Mouse (Mus musculus) megakaryocyte-erythroid progenitor cell, adult 5-6 weeks (primary cell): ENCODE measurements around the gene Smyd4. TPM values are rescaled to one million over a fixed set of nuclear protein-coding genes. Genes with fewer than 3 reads are reported as not detected.

Experiments
- ATAC-seq: replicated peaks from 2 replicates; pipeline ENCODE4 v1.8.0; 2016; ENCODE audit warnings: mild to moderate bottlenecking, inconsistent platforms; ENCODE audit not compliant: severe bottlenecking, poor library complexity, low FRiP score, low TSS enrichment
- total RNA-seq, 2 experiments: library from RNA; stranded (forward) in 1 of 2; stranded (reverse) in 1 of 2; fragments of 200-1000, 215-1000 nt in 1 of 2; fragments of >200 nt in 1 of 2; fragmentation: Nextera tagmentation in 1 of 2; gene quantifications; 2 replicates each; pipeline ENCODE4 v1.2.3; 2014 to 2017

Gene Smyd4
- total RNA-seq, 2 experiments from 2014 or later: 9.2 to 12.1 TPM

DNA sequence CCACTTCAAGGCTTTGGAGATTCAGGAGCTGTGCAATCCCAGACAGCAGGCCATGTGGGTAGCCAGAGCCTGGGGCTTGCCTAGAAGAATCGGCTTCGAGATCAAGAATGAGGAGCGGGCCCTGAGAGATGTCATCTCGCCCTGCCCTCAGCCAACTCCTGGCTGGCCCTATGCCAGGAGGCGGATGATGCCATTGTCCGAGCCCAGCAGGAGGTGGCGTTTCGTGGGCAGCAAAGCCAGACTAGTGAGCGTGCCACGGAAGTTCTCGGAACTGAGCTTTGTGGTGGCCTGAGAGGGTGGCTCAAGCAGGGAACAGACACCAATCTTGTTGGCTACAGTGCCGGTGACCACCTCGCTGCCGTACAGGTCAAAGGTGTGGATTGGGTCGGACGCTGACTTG lies 93.4 kb downstream of the Smyd4 start:
- no peak for ATAC-seq

DNA sequence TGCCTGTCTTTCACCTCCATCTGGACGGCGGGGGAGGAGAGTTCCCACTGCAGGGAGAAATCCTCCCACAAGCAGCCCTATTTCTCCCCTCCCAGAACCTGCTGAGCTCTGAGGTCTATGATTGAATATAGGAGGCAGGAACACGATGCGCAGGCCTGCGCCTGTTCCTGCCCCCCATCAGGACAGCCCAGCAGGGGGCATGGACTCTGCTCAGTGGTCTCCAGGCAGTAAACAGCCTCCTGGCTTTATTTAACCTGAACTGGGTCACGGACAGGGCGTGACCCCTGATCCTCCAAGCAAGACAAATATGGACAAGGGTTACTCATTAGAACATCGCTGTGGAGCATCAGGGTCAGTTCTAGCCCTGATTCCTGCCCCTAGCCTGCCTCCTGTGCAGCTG lies 95.5 kb downstream of the Smyd4 start:
- ATAC-seq: no peak

DNA sequence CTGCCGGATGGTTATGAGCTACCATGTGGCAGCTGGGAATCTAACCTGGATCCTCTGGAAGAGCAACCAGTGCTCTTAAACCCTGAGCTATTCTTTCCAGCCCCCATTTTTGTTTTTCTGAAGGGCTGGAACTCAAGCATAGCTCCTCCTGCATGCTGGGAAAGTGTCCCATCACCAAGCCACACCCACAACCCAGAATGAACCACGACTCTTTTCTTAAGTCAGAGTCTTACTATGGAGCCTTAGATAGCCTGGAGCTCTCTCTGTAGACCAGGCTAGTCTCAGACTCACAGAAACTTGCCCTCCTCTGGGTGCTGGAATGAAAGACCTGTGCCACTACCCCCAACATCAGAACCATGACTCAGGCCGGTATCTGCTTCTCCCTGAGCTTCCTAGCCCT lies 100.3 kb downstream of the Smyd4 start:
- no peak for ATAC-seq

DNA sequence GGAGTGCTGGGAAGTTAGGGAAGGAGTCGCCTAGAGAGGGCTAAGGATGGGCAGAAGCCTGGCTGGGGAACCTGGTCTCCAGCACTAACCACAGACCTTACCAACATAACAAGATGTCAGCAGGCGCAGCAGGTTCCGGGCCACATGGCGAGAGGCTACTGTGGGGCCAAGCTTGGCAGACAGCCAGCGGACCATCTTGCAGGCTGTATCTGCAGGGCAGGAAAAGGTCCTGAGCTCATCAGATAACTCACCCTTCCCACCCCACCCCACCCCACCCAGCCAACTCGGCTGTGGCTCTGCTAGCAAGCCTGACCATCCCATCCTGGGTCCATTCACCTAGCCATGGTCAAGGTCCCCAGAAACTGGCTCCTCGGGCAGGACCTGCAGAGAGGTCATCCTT lies 101.5 kb downstream of the Smyd4 start:
- ATAC-seq: no peak

DNA sequence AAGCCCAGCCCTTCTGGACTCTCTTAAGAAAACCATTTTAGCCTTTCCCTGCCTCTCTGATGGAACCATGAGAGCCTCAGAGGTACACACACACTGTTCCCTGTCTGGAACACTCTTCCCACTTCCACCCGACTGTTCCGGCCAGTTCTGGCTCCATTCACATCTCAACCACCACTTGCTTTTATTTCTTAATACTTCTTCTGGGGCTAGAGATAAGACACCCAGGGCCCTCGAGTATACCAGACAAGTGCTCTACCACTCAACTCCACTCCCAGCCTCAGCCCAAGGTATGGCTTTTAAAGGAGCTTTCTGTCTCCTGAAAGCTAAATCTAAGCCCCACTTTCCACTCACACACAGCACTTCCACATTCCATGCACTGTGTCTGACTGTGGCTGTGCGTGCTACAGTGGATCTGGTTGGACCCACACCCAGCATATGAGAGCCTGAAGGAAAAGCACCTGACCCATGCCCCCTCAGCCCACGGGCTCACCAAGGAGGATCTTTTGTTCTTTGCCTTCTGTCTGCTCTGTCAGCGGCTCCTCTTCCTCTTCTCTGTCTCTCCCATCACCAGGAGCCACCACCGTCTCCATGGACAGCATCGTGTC lies 102.2 kb downstream of the Smyd4 start:
- peak; percentile 60 for ATAC-seq

GRCm38 (mm10) chr11:75450936-75451335 lies 102.7 kb downstream of the Smyd4 start:
- ATAC-seq: peak; percentile 11; the same call in 1 of the 2 replicates

DNA sequence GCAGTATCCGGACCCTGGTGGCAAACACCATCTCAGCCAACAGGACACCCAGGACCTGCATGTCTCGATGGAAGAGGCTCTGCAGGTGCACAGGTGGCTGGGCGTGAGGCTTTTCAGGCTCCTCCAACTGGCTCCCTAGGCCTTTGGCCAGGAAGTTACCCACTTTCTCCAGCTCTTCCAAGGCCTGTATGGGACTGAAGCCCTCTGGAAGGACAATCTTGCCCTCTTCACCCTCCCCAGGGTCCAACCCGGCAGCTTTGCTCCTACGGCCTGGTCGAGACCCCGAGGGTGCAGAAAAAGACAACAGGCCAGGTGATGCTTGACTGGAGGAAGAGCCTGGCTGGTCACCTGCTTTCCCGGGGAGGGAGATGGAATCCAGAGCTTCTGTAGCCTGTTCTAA lies 103.8 kb downstream of the Smyd4 start:
- no peak for ATAC-seq

DNA sequence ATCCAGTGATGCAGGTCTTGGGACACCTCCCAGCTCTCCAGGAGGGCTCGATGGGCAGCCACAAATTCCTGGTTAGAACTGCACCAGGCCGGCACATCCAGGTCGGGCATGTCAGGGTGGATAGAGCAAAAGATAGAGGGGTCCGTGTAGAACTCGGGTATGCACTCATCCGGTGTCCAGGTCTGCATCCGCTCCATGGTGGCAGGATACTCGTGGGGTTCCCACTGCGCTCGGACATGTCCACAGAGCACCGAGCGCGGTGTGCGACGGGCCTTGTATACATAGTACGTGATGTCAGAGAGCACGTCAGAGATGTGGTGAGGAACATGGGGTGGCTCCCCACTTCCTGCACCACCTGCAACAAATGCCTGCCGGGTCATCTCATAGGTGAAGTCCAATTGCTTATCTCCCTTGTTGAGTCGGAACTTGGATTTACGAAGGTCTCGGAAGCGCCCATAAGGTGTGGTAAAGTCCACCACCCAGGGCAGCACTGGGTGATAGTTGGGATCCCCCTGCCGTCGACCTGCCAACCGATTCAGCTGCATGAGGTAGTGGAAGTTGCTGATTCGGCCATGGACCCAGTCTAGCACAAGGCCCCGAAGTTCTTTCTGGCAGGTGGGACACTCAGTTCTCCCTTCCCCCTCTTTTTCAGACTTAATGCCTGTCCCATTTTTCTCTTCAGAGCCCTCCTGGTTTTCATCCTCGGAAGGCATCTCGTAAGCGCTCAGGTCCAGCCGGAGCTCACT lies 104.8 kb downstream of the Smyd4 start:
- no peak for ATAC-seq

GRCm38 (mm10) chr11:75453991-75454930 lies 106.0 kb downstream of the Smyd4 start, which contains the start of gene Wdr81:
Gene Wdr81, minus strand, starts transcription at chr11:75454717.
- ATAC-seq: peak; percentile 82

Other genes starting within 250 kb of the Smyd4 start
- 0.17 TPM in 1 of 2 replicates, not detected in the other for gene Hic1, start 178.9 kb upstream of the Smyd4 start, total RNA-seq (2014; fragmentation: Nextera tagmentation)
- 0.52 TPM in 1 of 2 replicates, not detected in the other for gene Hic1, start 178.9 kb upstream of the Smyd4 start, total RNA-seq (2017)
- gene Ovca2, start 169.6 kb upstream of the Smyd4 start, total RNA-seq (2014; fragmentation: Nextera tagmentation): 18.8 and 21.3 TPM in 2 replicates
- gene Ovca2, start 169.6 kb upstream of the Smyd4 start, total RNA-seq (2017): 17.6 and 29.0 TPM in 2 replicates
- 22.3 and 25.0 TPM in 2 replicates for gene Dph1, start 157.2 kb upstream of the Smyd4 start, total RNA-seq (2014; fragmentation: Nextera tagmentation)
- gene Dph1, start 157.2 kb upstream of the Smyd4 start, total RNA-seq (2017): 13.3 and 14.2 TPM in 2 replicates
- not detected in 2 replicates for gene Rtn4rl1, start 154.7 kb upstream of the Smyd4 start, total RNA-seq (2014; fragmentation: Nextera tagmentation)
- gene Rtn4rl1, start 154.7 kb upstream of the Smyd4 start, total RNA-seq (2017): 0.80 TPM in 1 of 2 replicates, not detected in the other
- 96.8 and 101 TPM in 2 replicates for gene Rpa1, start 109 bp upstream of the Smyd4 start, total RNA-seq (2014; fragmentation: Nextera tagmentation)
- gene Rpa1, start 109 bp upstream of the Smyd4 start, total RNA-seq (2017): 168 and 179 TPM in 2 replicates
- 0.59 TPM in 1 of 2 replicates, not detected in the other for gene Serpinf1, start 74.3 kb downstream of the Smyd4 start, total RNA-seq (2014; fragmentation: Nextera tagmentation)
- gene Serpinf1, start 74.3 kb downstream of the Smyd4 start, total RNA-seq (2017): 0.47 and 6.4 TPM in 2 replicates
- 1.3 TPM in 1 of 2 replicates, not detected in the other for gene Serpinf2, start 91.2 kb downstream of the Smyd4 start, total RNA-seq (2014; fragmentation: Nextera tagmentation)
- not detected in 2 replicates for gene Serpinf2, start 91.2 kb downstream of the Smyd4 start, total RNA-seq (2017)
- gene Wdr81, start 106.3 kb downstream of the Smyd4 start, total RNA-seq (2014; fragmentation: Nextera tagmentation): 24.6 and 32.2 TPM in 2 replicates
- gene Wdr81, start 106.3 kb downstream of the Smyd4 start, total RNA-seq (2017): 7.1 and 23.4 TPM in 2 replicates
- 13.8 and 19.9 TPM in 2 replicates for gene Tlcd2, start 113.3 kb downstream of the Smyd4 start, total RNA-seq (2014; fragmentation: Nextera tagmentation)
- gene Tlcd2, start 113.3 kb downstream of the Smyd4 start, total RNA-seq (2017): 9.5 and 14.7 TPM in 2 replicates
- 160 and 198 TPM in 2 replicates for gene Prpf8, start 138.4 kb downstream of the Smyd4 start, total RNA-seq (2014; fragmentation: Nextera tagmentation)
- gene Prpf8, start 138.4 kb downstream of the Smyd4 start, total RNA-seq (2017): 118 and 144 TPM in 2 replicates
- 1.5 TPM in 1 of 2 replicates, not detected in the other for gene Rilp, start 161.7 kb downstream of the Smyd4 start, total RNA-seq (2014; fragmentation: Nextera tagmentation)
- 0.72 TPM in 1 of 2 replicates, not detected in the other for gene Rilp, start 161.7 kb downstream of the Smyd4 start, total RNA-seq (2017)
- 1.0 TPM in 1 of 2 replicates, not detected in the other for gene Scarf1, start 165.1 kb downstream of the Smyd4 start, total RNA-seq (2014; fragmentation: Nextera tagmentation)
- 0.65 TPM in 1 of 2 replicates, not detected in the other for gene Scarf1, start 165.1 kb downstream of the Smyd4 start, total RNA-seq (2017)
- gene Slc43a2, start 183.3 kb downstream of the Smyd4 start, total RNA-seq (2014; fragmentation: Nextera tagmentation): 1.2 and 2.2 TPM in 2 replicates
- 1.9 and 2.9 TPM in 2 replicates for gene Slc43a2, start 183.3 kb downstream of the Smyd4 start, total RNA-seq (2017)
- gene Pitpna, start 239.7 kb downstream of the Smyd4 start, total RNA-seq (2014; fragmentation: Nextera tagmentation): 69.0 and 96.5 TPM in 2 replicates
- gene Pitpna, start 239.7 kb downstream of the Smyd4 start, total RNA-seq (2017): 46.2 and 58.2 TPM in 2 replicates